Mouse (Mus musculus) thymus, postnatal 0 days (tissue): ENCODE results near the gene Tacr1. TPM values are rescaled to one million over a fixed set of nuclear protein-coding genes. Genes with fewer than 3 reads are reported as not detected.
"Not testable (repeated sequence)": the region's sequence is repeated elsewhere in the genome, so short reads cannot be mapped to it uniquely, and the experiment has no call there.

ENCODE experiments used
- DNase-seq: peaks from one replicate; pipeline ENCODE4 v3.0.0-alpha.2; 2015; ENCODE audit warnings: low spot score
- polyA plus RNA-seq: library from polyadenylated mRNA; unstranded; fragments of >200 nt; fragmentation: Nextera tagmentation; extraction: Ambion mirVana; gene quantifications from 2 replicates; pipeline ENCODE4 v1.2.1, GENCODE M21; 2015

Tacr1 gene
- 0.34 and 0.42 TPM in 2 replicates for polyA plus RNA-seq

GRCm38 (mm10) chr6:82401595-82402451 lies at the start of gene Tacr1:
TSS of gene Tacr1 (plus strand) at chr6:82402334.
- no peak for DNase-seq

- DNase-seq: no peak
Observed at GRCm38 (mm10) chr6:82376144-82376543, 26.0 kb upstream of the Tacr1 start.

- no peak for DNase-seq
Observed at GRCm38 (mm10) chr6:82383556-82383955, 18.6 kb upstream of the Tacr1 start.

- DNase-seq: no peak
Observed at GRCm38 (mm10) chr6:82402501-82403495, 664 bp downstream of the Tacr1 start.

- DNase-seq: no peak
Observed at GRCm38 (mm10) chr6:82418367-82418766, 16.2 kb downstream of the Tacr1 start.

GRCm38 (mm10) chr6:82420222-82420621 lies 18.1 kb downstream of the Tacr1 start:
- DNase-seq: no peak

- no peak for DNase-seq
Observed at GRCm38 (mm10) chr6:82428890-82429289, 26.8 kb downstream of the Tacr1 start.

GRCm38 (mm10) chr6:82429766-82430165 lies 27.6 kb downstream of the Tacr1 start:
- DNase-seq: no peak

- DNase-seq: no peak
Observed at GRCm38 (mm10) chr6:82437174-82437573, 35.0 kb downstream of the Tacr1 start.

- not testable (repeated sequence) for DNase-seq
Observed at GRCm38 (mm10) chr6:82452206-82453095, 50.3 kb downstream of the Tacr1 start.

- no peak for DNase-seq
Observed at GRCm38 (mm10) chr6:82455245-82455644, 53.1 kb downstream of the Tacr1 start.

- DNase-seq: no peak
Observed at GRCm38 (mm10) chr6:82457163-82457763, 55.1 kb downstream of the Tacr1 start.

- DNase-seq: no peak
Observed at GRCm38 (mm10) chr6:82458762-82459389, 56.7 kb downstream of the Tacr1 start.

- no peak for DNase-seq
Observed at GRCm38 (mm10) chr6:82463171-82463570, 61.0 kb downstream of the Tacr1 start.

- DNase-seq: no peak
Observed at GRCm38 (mm10) chr6:82474477-82474876, 72.3 kb downstream of the Tacr1 start.

GRCm38 (mm10) chr6:82483842-82484241 lies 81.7 kb downstream of the Tacr1 start:
- DNase-seq: no peak

GRCm38 (mm10) chr6:82494481-82494880 lies 92.3 kb downstream of the Tacr1 start:
- DNase-seq: no peak

- DNase-seq: no peak
Observed at GRCm38 (mm10) chr6:82510843-82511416, 108.8 kb downstream of the Tacr1 start.

- DNase-seq: no peak
Observed at GRCm38 (mm10) chr6:82519626-82520025, 117.5 kb downstream of the Tacr1 start.

GRCm38 (mm10) chr6:82522567-82522966 lies 120.4 kb downstream of the Tacr1 start:
- DNase-seq: no peak
